Mouse (Mus musculus) lung, embryonic 14.5 days (tissue): Measurements from ENCODE around the gene Ybey. TPM values are rescaled to one million over a fixed set of nuclear protein-coding genes. Genes with fewer than 3 reads are reported as not detected.

Source experiments
- ATAC-seq: fragments of 200-750 bp; cut with Nextera tagmentation; 2 replicates; pipeline ENCODE4 v1.8.0; 2017; ENCODE audit warnings: mild to moderate bottlenecking, moderate TSS enrichment, moderate library complexity; ENCODE audit not compliant: insufficient read depth
- DNase-seq: peaks from one replicate; pipeline ENCODE4 v3.0.0-alpha.2; 2015
- H3K27ac ChIP-seq: fragments of 300-500 bp; sonication (generic); 2 replicates; pipeline ENCODE4 v1.5.1; 2014; ENCODE audit warnings: low read depth, mild to moderate bottlenecking, moderate library complexity
- H3K27me3 ChIP-seq: fragments of 300-500 bp; sonication (generic); 2 replicates; pipeline ENCODE4 v1.6.1; 2014; ENCODE audit warnings: low read length, control low read depth; ENCODE audit not compliant: insufficient read depth
- H3K36me3 ChIP-seq: fragments of 300-500 bp; sonication (generic); 2 replicates; pipeline ENCODE4 v1.6.1; 2014; ENCODE audit warnings: control low read depth; ENCODE audit not compliant: insufficient read depth
- H3K4me1 ChIP-seq: fragments of 300-500 bp; sonication (generic); 2 replicates; pipeline ENCODE4 v1.6.1; 2014; ENCODE audit warnings: antibody characterized with exemption, control low read depth; ENCODE audit not compliant: insufficient read depth
- H3K4me2 ChIP-seq: fragments of 300-500 bp; sonication (generic); 2 replicates; pipeline ENCODE4 v1.6.1; 2014; ENCODE audit warnings: mild to moderate bottlenecking
- H3K4me3 ChIP-seq: fragments of 300-500 bp; sonication (generic); 2 replicates; pipeline ENCODE4 v1.5.1; 2014; ENCODE audit warnings: low read depth, low read length
- H3K9ac ChIP-seq: fragments of 300-500 bp; sonication (generic); 2 replicates; pipeline ENCODE4 v1.6.1; 2014
- H3K9me3 ChIP-seq: fragments of 300-500 bp; sonication (generic); 2 replicates; pipeline ENCODE4 v1.6.1; 2016; ENCODE audit warnings: low read depth, low read length, control low read depth
- CTCF ChIP-seq: IDR thresholded peaks from 2 replicates; pipeline ENCODE4 v1.5.1; 2016; ENCODE audit warnings: antibody characterized with exemption, low read depth
- WGBS: fragments of 180-500 bp; shearing (Covaris S2); extraction: QIAGEN DNeasy Blood & Tissue Kit; methylation state at CpG from one replicate; pipeline ENCODE4 v1.1.7; 2014; 5-methylcytosine and 5-hydroxymethylcytosine counted together
- polyA plus RNA-seq: library from polyadenylated mRNA; unstranded; fragments of >200 nt; fragmentation: Nextera tagmentation; extraction: Ambion mirVana; gene quantifications from 2 replicates; pipeline ENCODE4 v1.2.1, GENCODE M21; 2014

Ybey gene
- 5.7 and 6.1 TPM in 2 replicates for polyA plus RNA-seq

DNA sequence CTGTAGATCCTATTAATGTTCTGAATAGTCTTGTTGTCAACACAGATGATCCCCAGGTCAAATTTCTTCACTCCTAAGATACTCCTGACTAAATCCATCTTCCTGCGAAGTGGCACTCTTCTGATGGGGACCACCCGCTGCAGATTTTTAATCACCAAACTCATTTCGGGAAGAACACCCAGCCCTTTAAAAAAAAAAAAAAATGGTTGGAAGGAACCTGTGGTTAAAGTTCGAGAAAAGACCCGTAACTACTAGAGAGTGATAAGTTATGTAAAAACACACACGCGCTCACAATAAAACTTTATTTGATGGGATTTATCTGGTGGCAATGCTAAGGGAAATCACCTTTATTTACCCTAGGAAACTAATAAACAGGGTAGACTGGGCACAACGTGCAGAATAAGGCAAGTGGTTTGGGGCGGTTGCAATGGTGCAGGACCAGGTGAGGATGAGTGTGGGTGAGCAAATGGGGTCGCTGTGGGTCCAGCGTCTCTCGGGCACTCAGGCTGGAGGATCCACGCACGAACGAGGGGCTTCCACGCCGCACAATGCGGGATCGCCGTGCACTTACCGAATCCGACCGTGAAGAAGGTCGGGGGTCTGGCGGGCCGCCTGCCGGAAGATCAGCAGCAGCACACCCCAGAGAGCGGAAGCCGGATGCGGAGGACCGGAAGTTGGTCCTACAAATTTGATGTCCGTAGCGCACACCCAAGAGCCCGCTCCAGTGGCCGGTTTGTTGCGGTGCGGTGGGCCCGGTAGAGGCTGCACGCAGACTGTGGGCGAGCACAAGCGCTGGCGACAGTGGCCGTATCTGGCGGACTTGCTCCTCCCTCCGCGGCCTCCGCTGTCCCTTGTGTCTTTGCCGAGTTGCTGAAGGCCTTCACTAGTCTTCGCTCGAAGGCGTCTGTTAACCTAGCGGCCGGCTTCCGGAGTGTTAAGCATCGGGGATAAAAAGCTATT lies at the start of gene Ybey, which contains the start of gene Mcm3ap:
TSS of gene Ybey (minus strand) at position 912 of the 960 bp plus-strand sequence.
TSS of gene Mcm3ap (plus strand) at position 725 of the 960 bp plus-strand sequence.
- DNase-seq (peak; percentile 96), ATAC-seq (peak; percentile 99)
- H3K9ac ChIP-seq = peak within 1 kb of the TSS; percentile 92
- H3K4me2 ChIP-seq = peak within 1 kb of the TSS; percentile 64
- H3K27me3 ChIP-seq = no peaks in the 10 kb centered on the region
- H3K4me1 ChIP-seq = no peaks in the 10 kb centered on the region
- TF ChIP-seq CTCF = peak; percentile 66
- H3K9me3 ChIP-seq = no peaks in the 10 kb centered on the region
- H3K4me3 ChIP-seq = peak within 1 kb of the TSS; percentile 78
- H3K36me3 ChIP-seq = peaks cover 31% of the 10 kb centered on the region
- peak within 1 kb of the TSS; percentile 85 for H3K27ac ChIP-seq
- 1% methylated on average over 55 of the region's 55 CpGs for WGBS

DNA sequence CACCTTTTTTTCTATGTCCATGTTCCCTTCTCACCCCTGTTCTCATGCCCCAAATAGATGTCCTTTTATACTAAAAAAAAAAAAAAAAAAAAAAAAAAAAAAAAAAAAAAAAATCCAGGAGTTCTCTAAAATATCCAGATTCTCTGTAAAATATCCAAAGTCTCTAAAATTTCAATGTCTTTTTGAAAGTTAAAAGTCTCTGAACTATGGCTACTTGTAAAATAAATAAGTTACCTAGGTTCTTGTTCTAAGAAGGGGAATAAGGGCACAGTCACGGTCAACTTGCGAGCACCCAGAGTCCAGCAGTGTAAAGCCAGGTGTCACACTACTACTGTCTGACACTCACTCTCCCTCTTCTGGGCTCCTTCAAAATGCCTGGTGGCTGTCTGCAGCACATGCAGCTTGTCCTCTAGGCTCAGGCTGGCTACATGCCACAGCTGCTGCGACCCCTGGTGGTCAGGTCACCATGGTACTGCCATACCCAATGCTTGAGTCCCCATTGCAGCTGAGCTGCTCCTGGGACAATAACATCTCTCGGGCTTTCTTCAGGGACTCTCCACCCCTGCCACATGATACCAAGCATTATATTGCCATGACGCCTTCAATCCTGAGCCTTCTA lies 44.2 kb upstream of the Ybey start:
- Histone ChIP-seq H3K27me3 (no peaks in the 10 kb centered on the region), H3K4me3 (no peak overlapping the region), H3K4me2 (no peak overlapping the region), H3K36me3 (peaks cover 60% of the 10 kb centered on the region), H3K9me3 (no peaks in the 10 kb centered on the region), H3K4me1 (no peaks in the 10 kb centered on the region), H3K9ac (no peak overlapping the region), H3K27ac (no peak overlapping the region)
- peak; percentile 93 for TF ChIP-seq CTCF
- ATAC-seq = peak; percentile 77; the same call in 1 of the 2 replicates
- WGBS = 40% methylated on average over 5 of the region's 5 CpGs
- peak; percentile 89 for DNase-seq

DNA sequence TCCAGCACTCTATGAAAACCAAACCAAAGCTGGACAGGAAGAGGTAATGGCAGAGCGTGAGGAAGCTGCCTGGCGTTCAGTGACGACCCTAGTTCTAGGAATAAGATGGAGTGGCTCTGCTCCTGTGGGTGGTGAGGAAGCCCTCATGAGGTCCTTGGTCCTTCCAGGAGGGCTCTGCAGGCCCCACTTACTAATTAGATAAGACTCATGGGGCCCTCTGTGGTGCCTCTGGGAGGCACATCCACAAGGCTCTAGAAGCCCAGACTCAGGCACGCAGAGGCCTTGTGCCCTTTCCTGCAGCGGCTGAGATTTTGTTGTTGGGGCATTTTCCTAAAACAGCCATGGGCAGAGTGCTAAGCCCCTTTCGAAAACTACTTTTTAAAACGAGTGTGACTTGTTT lies 37.0 kb upstream of the Ybey start:
- no peaks in the 10 kb centered on the region for H3K4me1 ChIP-seq
- H3K4me2 ChIP-seq = no peak overlapping the region
- ATAC-seq = no peak
- 81% methylated on average over 7 of the region's 7 CpGs for WGBS
- H3K36me3 ChIP-seq = peaks cover 79% of the 10 kb centered on the region
- H3K4me3 ChIP-seq = no peak overlapping the region
- H3K9me3 ChIP-seq = no peaks in the 10 kb centered on the region
- no peak for TF ChIP-seq CTCF
- no peak overlapping the region for H3K27ac ChIP-seq
- no peak for DNase-seq
- no peaks in the 10 kb centered on the region for H3K27me3 ChIP-seq
- H3K9ac ChIP-seq = no peak overlapping the region

DNA sequence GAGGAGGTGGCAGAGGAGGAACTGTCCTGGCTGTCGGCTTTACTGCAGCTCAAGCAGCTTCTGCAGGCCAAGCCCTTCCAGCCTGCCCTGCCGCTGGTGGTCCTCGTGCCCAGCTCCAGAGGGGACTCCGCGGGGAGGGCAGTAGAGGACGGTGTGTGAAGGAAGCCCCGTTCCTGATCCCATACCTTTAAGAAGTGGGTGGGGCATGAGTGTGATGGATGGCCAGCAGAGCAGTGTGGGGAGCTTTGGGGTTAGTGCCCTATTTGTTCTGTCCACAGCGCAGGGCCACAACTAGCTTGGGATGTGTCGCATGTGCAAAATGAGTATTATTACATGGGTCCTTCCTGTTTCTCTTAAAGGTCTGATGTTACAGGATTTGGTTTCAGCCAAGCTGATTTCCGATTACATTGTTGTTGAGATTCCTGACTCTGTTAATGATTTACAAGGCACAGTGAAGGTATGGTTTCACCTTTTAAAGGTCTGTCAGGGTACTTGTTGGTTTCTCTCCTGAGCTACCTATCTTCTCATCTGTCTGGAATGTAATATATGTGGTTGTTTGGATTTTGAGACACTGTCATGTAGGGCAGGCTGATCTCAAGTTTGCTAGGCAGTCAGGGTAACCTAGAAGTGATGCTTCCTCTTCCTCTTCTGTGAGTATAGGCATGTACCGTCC lies 35.5 kb upstream of the Ybey start:
- WGBS = 75% methylated on average over 11 of the region's 11 CpGs
- no peak for DNase-seq
- Histone ChIP-seq H3K4me3 (no peak overlapping the region), H3K36me3 (peaks cover 84% of the 10 kb centered on the region), H3K9ac (no peak overlapping the region), H3K27me3 (no peaks in the 10 kb centered on the region), H3K27ac (no peak overlapping the region), H3K4me2 (no peak overlapping the region), H3K4me1 (no peaks in the 10 kb centered on the region), H3K9me3 (no peaks in the 10 kb centered on the region)
- TF ChIP-seq CTCF = no peak
- no peak for ATAC-seq

DNA sequence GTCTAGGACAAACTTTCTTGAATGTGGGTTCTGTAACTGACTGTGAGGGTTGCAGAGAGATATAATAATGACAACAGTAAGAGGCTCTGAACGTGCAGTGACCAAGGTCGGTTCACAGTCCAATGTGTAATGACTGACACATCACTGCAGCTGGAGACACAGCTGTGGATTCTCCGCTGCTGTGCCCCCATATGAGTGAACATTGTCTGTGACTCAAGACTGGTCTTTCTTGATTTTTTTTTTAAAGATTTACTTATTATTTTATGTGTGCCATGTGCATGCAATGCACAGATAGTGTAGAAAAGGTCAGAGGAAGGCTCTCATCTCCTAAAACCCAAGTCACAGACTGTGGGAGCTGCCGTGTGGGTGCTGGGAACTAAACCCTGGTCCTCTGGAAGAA lies 28.6 kb upstream of the Ybey start:
- no peak for DNase-seq
- WGBS = 95% methylated on average over 4 of the region's 4 CpGs

DNA sequence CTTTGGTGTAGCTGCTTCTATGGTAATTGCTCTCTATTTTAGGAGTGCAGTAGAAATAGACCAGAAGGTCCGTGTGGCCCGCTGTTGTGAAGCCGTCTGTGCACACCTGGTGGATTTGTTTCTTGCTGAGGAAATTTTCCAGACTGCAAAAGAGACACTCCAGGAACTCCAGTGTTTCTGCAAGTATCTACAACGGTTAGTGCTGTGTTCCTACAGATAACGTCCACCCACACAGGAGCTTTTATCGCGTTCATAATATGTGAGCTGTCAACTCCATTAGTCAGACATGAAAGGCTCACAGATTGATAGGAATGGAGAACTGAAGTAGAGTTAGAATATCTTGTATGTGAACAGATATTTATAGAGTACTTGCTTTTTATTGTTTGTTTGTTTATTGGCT lies 27.5 kb upstream of the Ybey start:
- WGBS = 88% methylated on average over 7 of the region's 7 CpGs
- Histone ChIP-seq H3K4me1 (no peaks in the 10 kb centered on the region), H3K27ac (no peak overlapping the region), H3K27me3 (no peaks in the 10 kb centered on the region), H3K9ac (no peak overlapping the region), H3K4me2 (no peak overlapping the region), H3K36me3 (peaks cover 88% of the 10 kb centered on the region), H3K9me3 (no peaks in the 10 kb centered on the region), H3K4me3 (no peak overlapping the region)
- TF ChIP-seq CTCF = no peak
- no peak for DNase-seq
- ATAC-seq = no peak

More for the DNA sequence above, 28.6 kb upstream of the Ybey start:
- Histone ChIP-seq H3K27me3 (no peaks in the 10 kb centered on the region), H3K36me3 (peaks cover 87% of the 10 kb centered on the region), H3K9ac (no peak overlapping the region), H3K9me3 (no peaks in the 10 kb centered on the region), H3K4me2 (no peak overlapping the region), H3K4me3 (no peak overlapping the region), H3K4me1 (no peaks in the 10 kb centered on the region), H3K27ac (no peak overlapping the region)
- no peak for ATAC-seq
- no peak for TF ChIP-seq CTCF
